Mouse (Mus musculus): ENCODE data around the gene Mob3a.

Mob3a gene

GRCm38 (mm10) chr10:80677128-80677875 lies 24.5 kb downstream of the Mob3a start:
- peak in 1 of 2 experiments; percentile 65 for DNase-seq

- DNase-seq: peak; percentile 99
These were observed 25.4 kb downstream of the Mob3a start for GRCm38 (mm10) chr10:80676198-80676928.

- peak in 1 of 2 experiments; percentile 30 for DNase-seq
These were observed 26.2 kb downstream of the Mob3a start for GRCm38 (mm10) chr10:80675405-80676197.

- no peak for DNase-seq
These were observed 26.8 kb downstream of the Mob3a start for GRCm38 (mm10) chr10:80674851-80675404.

GRCm38 (mm10) chr10:80674161-80674711 lies 27.5 kb downstream of the Mob3a start:
- no peak for DNase-seq

- DNase-seq: no peak
These were observed 28.1 kb downstream of the Mob3a start for GRCm38 (mm10) chr10:80673690-80674089.

- DNase-seq: no peak
These were observed 29.7 kb downstream of the Mob3a start for GRCm38 (mm10) chr10:80671936-80672690.

GRCm38 (mm10) chr10:80671251-80671650 lies 30.5 kb downstream of the Mob3a start:
- DNase-seq: no peak

GRCm38 (mm10) chr10:80670531-80670930 lies 31.2 kb downstream of the Mob3a start:
- no peak for DNase-seq

- no peak for DNase-seq
These were observed 31.9 kb downstream of the Mob3a start for GRCm38 (mm10) chr10:80669737-80670485.

GRCm38 (mm10) chr10:80669018-80669417 lies 32.8 kb downstream of the Mob3a start:
- DNase-seq: no peak

GRCm38 (mm10) chr10:80668614-80669013 lies 33.2 kb downstream of the Mob3a start:
- DNase-seq: peak; percentile 67 to 71

GRCm38 (mm10) chr10:80666837-80667412 lies 34.9 kb downstream of the Mob3a start:
- DNase-seq: no peak

- DNase-seq: no peak
These were observed 35.6 kb downstream of the Mob3a start for GRCm38 (mm10) chr10:80665981-80666733.

GRCm38 (mm10) chr10:80665459-80665858 lies 36.3 kb downstream of the Mob3a start:
- no peak for DNase-seq

GRCm38 (mm10) chr10:80665016-80665380 lies 36.8 kb downstream of the Mob3a start:
- no peak for DNase-seq

GRCm38 (mm10) chr10:80664197-80665015 lies 37.4 kb downstream of the Mob3a start:
- peak in 1 of 2 experiments; percentile 33 for DNase-seq

- peak; percentile 47 to 51 for DNase-seq
These were observed 38.1 kb downstream of the Mob3a start for GRCm38 (mm10) chr10:80663485-80664196.
